Mouse (Mus musculus) hindbrain, postnatal 0 days (tissue): ENCODE measurements around the gene Olfr525. TPM values are rescaled to one million over a fixed set of nuclear protein-coding genes. Genes with fewer than 3 reads are reported as not detected.

Experiments used
- ATAC-seq: fragments of 200-750 bp; cut with Nextera tagmentation; 2 replicates; pipeline ENCODE4 v1.8.0; 2017; ENCODE audit warnings: mild to moderate bottlenecking, moderate TSS enrichment, moderate library complexity
- DNase-seq: peaks from one replicate; pipeline ENCODE4 v3.0.0-alpha.2; 2015; ENCODE audit warnings: low spot score
- H3K27ac ChIP-seq: fragments of 300-500 bp; sonication (generic); 2 replicates; pipeline ENCODE4 v1.5.1; 2014; ENCODE audit warnings: mild to moderate bottlenecking
- H3K27me3 ChIP-seq: fragments of 300-500 bp; sonication (generic); 2 replicates; pipeline ENCODE4 v1.6.1; 2014; ENCODE audit warnings: low read length, mixed read lengths; ENCODE audit not compliant: insufficient read depth
- H3K36me3 ChIP-seq: fragments of 300-500 bp; sonication (generic); 2 replicates; pipeline ENCODE4 v1.6.1; 2014; ENCODE audit warnings: low read length, mixed read lengths; ENCODE audit not compliant: insufficient read depth
- H3K4me1 ChIP-seq: fragments of 300-500 bp; sonication (generic); 2 replicates; pipeline ENCODE4 v1.6.1; 2014; ENCODE audit warnings: antibody characterized with exemption, low read length, mixed read lengths; ENCODE audit not compliant: insufficient read depth
- H3K4me2 ChIP-seq: fragments of 300-500 bp; sonication (generic); 2 replicates; pipeline ENCODE4 v1.6.1; 2014; ENCODE audit warnings: low read depth, mild to moderate bottlenecking, low read length, moderate library complexity, mixed read lengths
- H3K4me3 ChIP-seq: fragments of 300-500 bp; sonication (generic); 2 replicates; pipeline ENCODE4 v1.5.1; 2014; ENCODE audit warnings: low read length
- H3K9ac ChIP-seq: fragments of 300-500 bp; sonication (generic); replicated peaks from 2 replicates; pipeline ENCODE4 v1.6.1; 2014; ENCODE audit warnings: mild to moderate bottlenecking, low read length, moderate library complexity, mixed read lengths
- H3K9me3 ChIP-seq: fragments of 300-500 bp; sonication (generic); 2 replicates; pipeline ENCODE4 v1.6.1; 2016; ENCODE audit warnings: low read length, mixed read lengths
- CTCF ChIP-seq: IDR thresholded peaks from 2 replicates; pipeline ENCODE4 v1.5.1; 2016; ENCODE audit warnings: antibody characterized with exemption, control low read depth, low read depth
- WGBS: fragments of 180-500 bp; shearing (Covaris S2); extraction: QIAGEN DNeasy Blood & Tissue Kit; methylation state at CpG from one replicate; pipeline ENCODE4 v1.1.7; 2014; 5-methylcytosine and 5-hydroxymethylcytosine counted together
- polyA plus RNA-seq: library from polyadenylated mRNA; unstranded; fragments of >200 nt; fragmentation: Nextera tagmentation; extraction: Ambion mirVana; gene quantifications from 2 replicates; pipeline ENCODE4 v1.2.1, GENCODE M21; 2015
- total RNA-seq: library from RNA; depleted of rRNA; stranded (reverse); fragments of >200 nt; gene quantifications from 2 replicates; pipeline ENCODE4 v1.2.3, GENCODE M21; 2014; rRNA removed

The Olfr525 gene
- total and polyA plus RNA-seq, 2 experiments from 2014 or later = not detected

GRCm38 (mm10) chr7:140333717-140334116 is 13.1 kb downstream of the Olfr525 start, which contains the start of gene Olfr527:
Gene Olfr527, plus strand, starts transcription at chr7:140334017.
- H3K9me3 ChIP-seq = no peaks in the 10 kb centered on the region
- TF ChIP-seq CTCF = no peak
- H3K27me3 ChIP-seq = no peaks in the 10 kb centered on the region
- no peak within 1 kb of the TSS for H3K9ac ChIP-seq
- H3K4me2 ChIP-seq = no peak within 1 kb of the TSS
- WGBS = 77% methylated on average over 2 of the region's 2 CpGs
- H3K4me3 ChIP-seq = no peak within 1 kb of the TSS
- H3K27ac ChIP-seq = no peak within 1 kb of the TSS
- DNase-seq (no peak), ATAC-seq (no peak)
- H3K36me3 ChIP-seq = no peaks in the 10 kb centered on the region
- no peaks in the 10 kb centered on the region for H3K4me1 ChIP-seq

GRCm38 (mm10) chr7:140361571-140361970 is 40.9 kb downstream of the Olfr525 start, which contains the start of gene Olfr60:
Gene Olfr60, minus strand, starts transcription at chr7:140361671.
- Histone ChIP-seq H3K27me3 (no peaks in the 10 kb centered on the region), H3K4me1 (no peaks in the 10 kb centered on the region), H3K9me3 (no peaks in the 10 kb centered on the region), H3K36me3 (no peaks in the 10 kb centered on the region), H3K27ac (no peak within 1 kb of the TSS), H3K4me3 (no peak within 1 kb of the TSS), H3K4me2 (no peak within 1 kb of the TSS), H3K9ac (no peak within 1 kb of the TSS)
- ATAC-seq = no peak
- WGBS = 68% methylated on average over 3 of the region's 3 CpGs
- no peak for TF ChIP-seq CTCF
- no peak for DNase-seq

- H3K36me3 ChIP-seq = no peaks in the 10 kb centered on the region
- H3K4me1 ChIP-seq = no peaks in the 10 kb centered on the region
- no peak overlapping the region for H3K4me2 ChIP-seq
- no peak for TF ChIP-seq CTCF
- H3K4me3 ChIP-seq = no peak overlapping the region
- no peak overlapping the region for H3K9ac ChIP-seq
- no peak overlapping the region for H3K27ac ChIP-seq
- DNase-seq (no peak), ATAC-seq (no peak)
- WGBS = 86% methylated on average over 4 of the region's 4 CpGs
- no peaks in the 10 kb centered on the region for H3K27me3 ChIP-seq
- H3K9me3 ChIP-seq = no peaks in the 10 kb centered on the region
Measured at GRCm38 (mm10) chr7:140374300-140374699, 53.6 kb downstream of the Olfr525 start.

GRCm38 (mm10) chr7:140376231-140376630 is 55.6 kb downstream of the Olfr525 start, which contains the start of gene Olfr530:
Gene Olfr530, minus strand, starts transcription at chr7:140376331.
- WGBS = 41% methylated on average over 1 of the region's 1 CpGs
- Histone ChIP-seq H3K4me2 (no peak within 1 kb of the TSS), H3K4me1 (no peaks in the 10 kb centered on the region), H3K36me3 (no peaks in the 10 kb centered on the region), H3K4me3 (no peak within 1 kb of the TSS), H3K9ac (no peak within 1 kb of the TSS), H3K9me3 (no peaks in the 10 kb centered on the region), H3K27ac (no peak within 1 kb of the TSS), H3K27me3 (no peaks in the 10 kb centered on the region)
- TF ChIP-seq CTCF = no peak
- no peak for DNase-seq
- no peak for ATAC-seq

- Histone ChIP-seq H3K4me2 (no peak overlapping the region), H3K36me3 (no peaks in the 10 kb centered on the region), H3K4me1 (no peaks in the 10 kb centered on the region), H3K27ac (no peak overlapping the region), H3K27me3 (no peaks in the 10 kb centered on the region), H3K9me3 (no peaks in the 10 kb centered on the region), H3K9ac (no peak overlapping the region), H3K4me3 (no peak overlapping the region)
- ATAC-seq (no peak), DNase-seq (no peak)
- WGBS = 94% methylated on average over 2 of the region's 2 CpGs
- TF ChIP-seq CTCF = no peak
Measured at GRCm38 (mm10) chr7:140376911-140377310, 56.3 kb downstream of the Olfr525 start.

Other genes starting within 250 kb of the Olfr525 start
- 422 and 452 TPM in 2 replicates for gene Caly, start 238.3 kb upstream of the Olfr525 start, total RNA-seq
- gene Caly, start 238.3 kb upstream of the Olfr525 start, polyA plus RNA-seq = 460 and 486 TPM in 2 replicates
- gene Prap1, start 227.5 kb upstream of the Olfr525 start, total RNA-seq = not detected in 2 replicates
- not detected in 2 replicates for gene Prap1, start 227.5 kb upstream of the Olfr525 start, polyA plus RNA-seq
- 34.3 and 36.2 TPM in 2 replicates for gene Fuom, start 218.4 kb upstream of the Olfr525 start, total RNA-seq
- 53.0 and 54.3 TPM in 2 replicates for gene Fuom, start 218.4 kb upstream of the Olfr525 start, polyA plus RNA-seq
- 9.4 and 15.2 TPM in 2 replicates for gene Paox, start 205.1 kb upstream of the Olfr525 start, total RNA-seq
- 8.9 TPM in 2 replicates for gene Paox, start 205.1 kb upstream of the Olfr525 start, polyA plus RNA-seq
- 88.7 and 91.5 TPM in 2 replicates for gene Echs1, start 204.4 kb upstream of the Olfr525 start, total RNA-seq
- gene Echs1, start 204.4 kb upstream of the Olfr525 start, polyA plus RNA-seq = 136 and 145 TPM in 2 replicates
- gene Mtg1, start 183.3 kb upstream of the Olfr525 start, total RNA-seq = 6.4 and 7.2 TPM in 2 replicates
- gene Mtg1, start 183.3 kb upstream of the Olfr525 start, polyA plus RNA-seq = 32.6 and 33.5 TPM in 2 replicates
- gene Sprn, start 166.0 kb upstream of the Olfr525 start, total RNA-seq = 64.7 and 66.4 TPM in 2 replicates
- gene Sprn, start 166.0 kb upstream of the Olfr525 start, polyA plus RNA-seq = 27.2 and 29.9 TPM in 2 replicates
- not detected in 2 replicates for gene Olfr522, start 156.1 kb upstream of the Olfr525 start, total RNA-seq
- gene Olfr522, start 156.1 kb upstream of the Olfr525 start, polyA plus RNA-seq = not detected in 2 replicates
- not detected in 2 replicates for gene Olfr523, start 147.6 kb upstream of the Olfr525 start, total RNA-seq
- not detected in 2 replicates for gene Olfr523, start 147.6 kb upstream of the Olfr525 start, polyA plus RNA-seq
- not detected in 2 replicates for gene Olfr524, start 114.9 kb upstream of the Olfr525 start, total RNA-seq
- not detected in 2 replicates for gene Olfr524, start 114.9 kb upstream of the Olfr525 start, polyA plus RNA-seq
- not detected in 2 replicates for gene Cd163l1, start 102.6 kb upstream of the Olfr525 start, total RNA-seq
- gene Cd163l1, start 102.6 kb upstream of the Olfr525 start, polyA plus RNA-seq = not detected in 2 replicates
- not detected in 2 replicates for gene 5830411N06Rik, start 73.6 kb upstream of the Olfr525 start, total RNA-seq
- gene 5830411N06Rik, start 73.6 kb upstream of the Olfr525 start, polyA plus RNA-seq = 0.10 TPM in 1 of 2 replicates, not detected in the other
- not detected in 2 replicates for gene Olfr527, start 13.2 kb downstream of the Olfr525 start, total RNA-seq
- gene Olfr527, start 13.2 kb downstream of the Olfr525 start, polyA plus RNA-seq = not detected in 2 replicates
- not detected in 2 replicates for gene Olfr60, start 40.8 kb downstream of the Olfr525 start, total RNA-seq
- not detected in 2 replicates for gene Olfr60, start 40.8 kb downstream of the Olfr525 start, polyA plus RNA-seq
- not detected in 2 replicates for gene Olfr530, start 55.5 kb downstream of the Olfr525 start, total RNA-seq
- not detected in 2 replicates for gene Olfr530, start 55.5 kb downstream of the Olfr525 start, polyA plus RNA-seq
- gene Olfr531, start 82.1 kb downstream of the Olfr525 start, total RNA-seq = not detected in 2 replicates
- not detected in 2 replicates for gene Olfr531, start 82.1 kb downstream of the Olfr525 start, polyA plus RNA-seq
- not detected in 2 replicates for gene Olfr532, start 100.8 kb downstream of the Olfr525 start, total RNA-seq
- gene Olfr532, start 100.8 kb downstream of the Olfr525 start, polyA plus RNA-seq = not detected in 2 replicates
- gene Olfr533, start 142.5 kb downstream of the Olfr525 start, total RNA-seq = not detected in 2 replicates
- gene Olfr533, start 142.5 kb downstream of the Olfr525 start, polyA plus RNA-seq = not detected in 2 replicates
- gene Olfr535, start 163.4 kb downstream of the Olfr525 start, total RNA-seq = not detected in 2 replicates
- gene Olfr535, start 163.4 kb downstream of the Olfr525 start, polyA plus RNA-seq = not detected in 2 replicates
- not detected in 2 replicates for gene Olfr536, start 186.5 kb downstream of the Olfr525 start, total RNA-seq
- gene Olfr536, start 186.5 kb downstream of the Olfr525 start, polyA plus RNA-seq = not detected in 2 replicates
- not detected in 2 replicates for gene Olfr538, start 247.0 kb downstream of the Olfr525 start, total RNA-seq
- not detected in 2 replicates for gene Olfr538, start 247.0 kb downstream of the Olfr525 start, polyA plus RNA-seq